Mouse (Mus musculus) ES-Bruce4 (cell line): ENCODE measurements around the gene Obp2b.
"Not testable (repeated sequence)": the region's sequence is repeated elsewhere in the genome, so short reads cannot be mapped to it uniquely, and the experiment has no call there.

Experiments used
- CTCF ChIP-seq: IDR thresholded peaks from one replicate; pipeline ENCODE4 v1.8.1; 2011; ENCODE audit warnings: low read depth, low read length
- EP300 ChIP-seq: IDR thresholded peaks from 2 replicates; pipeline ENCODE4 v1.6.1; 2011; ENCODE audit warnings: low read depth, low read length; ENCODE audit not compliant: insufficient read depth

DNA sequence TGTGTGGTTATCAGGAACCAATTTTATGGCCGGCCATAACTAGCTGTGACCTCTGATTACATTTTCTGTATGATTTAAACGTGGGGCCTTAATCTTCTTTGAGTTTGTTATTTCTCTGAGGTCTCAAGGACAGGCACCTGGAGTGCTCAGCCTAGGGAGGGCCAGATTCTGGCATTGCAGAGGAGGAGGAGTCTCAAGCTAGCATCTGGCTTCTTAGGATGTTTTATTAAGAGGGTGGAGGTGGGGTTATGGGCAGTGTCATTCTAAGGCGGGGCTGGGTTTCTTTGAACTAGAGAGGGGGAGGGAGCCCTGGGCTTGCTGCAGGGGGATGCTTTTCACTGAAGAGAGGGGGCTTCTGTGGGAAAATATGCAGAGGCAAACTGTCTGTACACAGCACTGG is 25.2 kb upstream of the Obp2b start:
- not testable (repeated sequence) for TF ChIP-seq CTCF, EP300
